Mouse (Mus musculus) small intestine, adult 2 months (tissue): ENCODE measurements around the gene Ccdc106. TPM values are rescaled to one million over a fixed set of nuclear protein-coding genes. Genes with fewer than 3 reads are reported as not detected.
"Not testable (repeated sequence)": the region's sequence is repeated elsewhere in the genome, so short reads cannot be mapped to it uniquely, and the experiment has no call there.

ENCODE experiments used
- H3K27ac ChIP-seq: fragments of 200-500 bp; 2 replicates; pipeline ENCODE4 v1.5.1; 2012; ENCODE audit warnings: low read depth, low read length, control low read depth, inconsistent platforms; ENCODE audit not compliant: insufficient read depth
- H3K27me3 ChIP-seq: fragments of 200-500 bp; 2 replicates; pipeline ENCODE4 v1.6.1; 2012; ENCODE audit warnings: mild to moderate bottlenecking, moderate library complexity, low read length, inconsistent platforms; ENCODE audit not compliant: control insufficient read depth, insufficient read depth
- H3K36me3 ChIP-seq: fragments of 200-500 bp; 2 replicates; pipeline ENCODE4 v1.6.1; 2012; ENCODE audit warnings: mild to moderate bottlenecking, low read length, control low read depth, inconsistent platforms; ENCODE audit not compliant: control insufficient read depth, insufficient read depth
- H3K4me1 ChIP-seq: fragments of 200-500 bp; 2 replicates; pipeline ENCODE4 v1.6.1; 2012; ENCODE audit warnings: low read length, inconsistent platforms, mixed read lengths; ENCODE audit not compliant: control insufficient read depth, insufficient read depth, insufficient read length
- H3K4me3 ChIP-seq: fragments of 200-500 bp; 2 replicates; pipeline ENCODE4 v1.5.1; 2012; ENCODE audit warnings: low read depth, mild to moderate bottlenecking, control low read depth, inconsistent platforms, low read length, moderate library complexity
- CTCF ChIP-seq: fragments of 200-500 bp; IDR thresholded peaks from 2 replicates; pipeline ENCODE4 v1.5.1; 2012; ENCODE audit warnings: low read depth, mild to moderate bottlenecking, control low read depth, inconsistent platforms, low read length, moderate library complexity, mixed read lengths; ENCODE audit not compliant: insufficient replicate concordance, insufficient read length; ENCODE audit errors: extremely low read depth
- POLR2A ChIP-seq: fragments of 200-500 bp; IDR thresholded peaks from 2 replicates; pipeline ENCODE4 v1.6.1; 2012; ENCODE audit warnings: low read depth, mild to moderate bottlenecking, control low read depth, inconsistent platforms, low read length, moderate library complexity
- WGBS: fragments of 180-500 bp; shearing (Covaris S2); methylation state at CpG from one replicate; pipeline ENCODE4 v1.1.7; 2018; 5-methylcytosine and 5-hydroxymethylcytosine counted together
- polyA plus RNA-seq: library from polyadenylated mRNA; depleted of rRNA; stranded (reverse); fragments of >200 nt; gene quantifications from 2 replicates; pipeline ENCODE4 v1.2.3, GENCODE M21; 2012

Ccdc106 gene
- polyA plus RNA-seq, 1 experiment = 0.81 TPM

DNA sequence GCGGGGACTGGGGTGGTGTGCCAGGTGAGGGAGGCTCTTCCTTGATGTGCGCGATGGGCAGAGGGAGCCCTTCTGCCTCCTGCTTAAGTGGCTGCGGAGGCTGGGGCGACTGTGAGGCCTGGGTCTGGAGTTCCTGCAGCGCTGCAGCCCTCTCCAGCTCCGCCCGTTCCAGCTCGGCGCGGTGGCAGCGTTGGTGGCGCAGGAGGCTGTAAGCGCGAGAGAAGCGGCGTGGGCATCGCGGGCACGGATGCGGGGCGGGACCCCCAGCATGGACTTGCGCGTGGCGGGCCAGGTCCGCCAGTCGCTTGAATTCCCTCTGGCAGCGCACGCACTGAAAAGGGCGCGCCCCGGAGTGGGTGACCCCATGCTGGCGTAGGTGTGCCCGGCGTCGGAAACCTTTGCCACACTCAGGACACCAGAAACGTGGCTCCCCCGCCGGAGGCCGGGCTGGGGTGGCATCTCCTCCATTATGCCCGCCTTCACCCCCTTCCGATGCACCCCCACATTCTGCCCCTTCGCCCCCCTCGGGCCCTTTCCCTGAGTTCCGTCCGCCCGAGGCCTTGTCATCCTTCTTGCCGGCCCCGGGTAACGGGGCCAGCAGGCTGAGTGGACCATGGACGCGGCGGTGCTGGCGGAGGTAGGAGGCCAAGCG is 26.9 kb upstream of the Ccdc106 start:
- peaks cover 9% of the 10 kb centered on the region; the same call in 1 of the 2 replicates for H3K4me1 ChIP-seq
- H3K27ac ChIP-seq = no peak overlapping the region
- 86% methylated on average over 53 of the region's 55 CpGs for WGBS
- TF ChIP-seq POLR2A = no peak
- TF ChIP-seq CTCF = no peak
- H3K4me3 ChIP-seq = no peak overlapping the region
- no peaks in the 10 kb centered on the region for H3K27me3 ChIP-seq
- peaks cover 11% of the 10 kb centered on the region; the same call in 1 of the 2 replicates for H3K36me3 ChIP-seq

DNA sequence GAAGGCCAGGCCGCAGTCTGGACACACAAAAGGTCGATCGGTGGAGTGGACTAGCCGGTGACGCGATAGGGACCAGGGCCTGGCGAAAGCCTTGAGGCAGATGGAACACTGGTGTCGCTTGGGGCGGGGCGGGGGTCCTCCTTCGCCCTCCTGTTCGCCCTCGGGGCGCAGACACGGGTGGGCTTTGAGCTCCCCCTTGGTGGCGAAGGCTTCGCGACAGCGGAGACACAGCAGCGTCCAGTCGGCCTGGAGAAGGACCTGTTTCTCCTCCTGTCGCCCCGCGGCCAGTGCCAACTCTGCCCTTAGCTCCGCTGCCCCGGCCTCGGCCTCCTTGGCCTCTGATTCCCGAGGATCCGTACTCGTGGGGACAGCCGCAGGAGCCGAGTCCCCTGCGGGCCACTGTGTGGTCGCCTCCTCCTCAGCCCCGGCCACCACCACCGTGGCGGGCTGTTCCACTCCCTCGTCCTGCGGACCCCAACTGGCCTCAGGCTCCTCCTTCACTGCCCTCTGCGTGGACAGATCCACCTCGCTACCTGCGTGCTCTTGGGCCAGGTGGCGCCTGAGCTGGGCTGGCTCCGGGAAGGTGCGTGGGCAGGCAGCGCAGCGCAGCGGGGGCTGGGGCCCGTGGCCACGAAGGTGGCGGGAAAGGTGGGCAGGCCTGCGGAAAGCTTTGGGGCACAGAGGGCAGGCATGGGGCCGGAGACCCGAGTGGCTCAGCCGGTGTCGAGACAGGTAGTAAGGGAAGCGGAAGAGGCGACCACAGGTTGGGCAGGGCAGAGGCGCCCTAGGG is 26.2 kb upstream of the Ccdc106 start:
- Histone ChIP-seq H3K27me3 (no peaks in the 10 kb centered on the region), H3K4me1 (peaks cover 9% of the 10 kb centered on the region; the same call in 1 of the 2 replicates), H3K36me3 (peaks cover 11% of the 10 kb centered on the region; the same call in 1 of the 2 replicates), H3K27ac (no peak overlapping the region), H3K4me3 (no peak overlapping the region)
- TF ChIP-seq POLR2A (no peak), CTCF (no peak)
- WGBS = 83% methylated on average over 59 of the region's 59 CpGs

DNA sequence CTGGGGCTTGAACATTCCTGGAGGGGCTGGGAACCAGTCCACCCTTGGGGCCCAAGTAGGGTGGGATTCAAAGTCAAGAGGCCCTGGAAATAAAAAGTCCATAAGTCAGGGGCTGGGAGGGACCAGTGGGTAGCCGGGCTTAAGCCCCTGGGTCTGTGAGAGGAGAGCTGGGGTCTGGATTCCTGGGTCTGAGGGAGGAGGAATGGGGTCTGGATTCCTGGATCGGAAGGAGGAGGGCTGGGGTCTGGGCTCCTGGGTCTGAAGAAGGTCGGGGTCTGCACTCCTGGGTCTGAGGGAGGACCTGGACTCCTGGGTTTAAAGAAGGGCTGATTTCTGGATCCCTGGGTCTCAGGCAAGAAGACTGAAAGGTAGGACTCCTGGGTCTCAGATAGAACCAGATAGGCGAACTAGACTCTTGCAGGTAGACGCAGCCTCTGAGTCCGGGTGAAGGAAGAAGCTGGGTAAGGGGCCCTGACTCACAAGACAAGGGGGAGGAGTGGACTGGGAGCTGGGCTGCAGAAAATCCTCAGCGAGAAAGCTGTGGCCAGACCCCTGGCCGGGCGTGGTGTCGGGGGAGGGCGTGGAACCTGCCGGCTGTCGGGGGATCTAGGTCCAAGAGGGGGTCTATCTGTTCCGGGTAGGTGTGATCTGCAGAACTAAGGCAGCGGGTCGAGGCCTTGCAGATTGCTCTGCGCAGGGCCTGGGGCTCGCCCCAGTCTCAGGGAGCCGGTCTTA is 24.9 kb upstream of the Ccdc106 start:
- peaks cover 11% of the 10 kb centered on the region; the same call in 1 of the 2 replicates for H3K36me3 ChIP-seq
- H3K4me1 ChIP-seq = peaks cover 9% of the 10 kb centered on the region; the same call in 1 of the 2 replicates
- H3K27ac ChIP-seq = no peak overlapping the region
- TF ChIP-seq CTCF = no peak
- no peak for TF ChIP-seq POLR2A
- peak overlapping the region; percentile 98 for H3K4me3 ChIP-seq
- no peaks in the 10 kb centered on the region for H3K27me3 ChIP-seq
- 8% methylated on average over 19 of the region's 19 CpGs for WGBS

DNA sequence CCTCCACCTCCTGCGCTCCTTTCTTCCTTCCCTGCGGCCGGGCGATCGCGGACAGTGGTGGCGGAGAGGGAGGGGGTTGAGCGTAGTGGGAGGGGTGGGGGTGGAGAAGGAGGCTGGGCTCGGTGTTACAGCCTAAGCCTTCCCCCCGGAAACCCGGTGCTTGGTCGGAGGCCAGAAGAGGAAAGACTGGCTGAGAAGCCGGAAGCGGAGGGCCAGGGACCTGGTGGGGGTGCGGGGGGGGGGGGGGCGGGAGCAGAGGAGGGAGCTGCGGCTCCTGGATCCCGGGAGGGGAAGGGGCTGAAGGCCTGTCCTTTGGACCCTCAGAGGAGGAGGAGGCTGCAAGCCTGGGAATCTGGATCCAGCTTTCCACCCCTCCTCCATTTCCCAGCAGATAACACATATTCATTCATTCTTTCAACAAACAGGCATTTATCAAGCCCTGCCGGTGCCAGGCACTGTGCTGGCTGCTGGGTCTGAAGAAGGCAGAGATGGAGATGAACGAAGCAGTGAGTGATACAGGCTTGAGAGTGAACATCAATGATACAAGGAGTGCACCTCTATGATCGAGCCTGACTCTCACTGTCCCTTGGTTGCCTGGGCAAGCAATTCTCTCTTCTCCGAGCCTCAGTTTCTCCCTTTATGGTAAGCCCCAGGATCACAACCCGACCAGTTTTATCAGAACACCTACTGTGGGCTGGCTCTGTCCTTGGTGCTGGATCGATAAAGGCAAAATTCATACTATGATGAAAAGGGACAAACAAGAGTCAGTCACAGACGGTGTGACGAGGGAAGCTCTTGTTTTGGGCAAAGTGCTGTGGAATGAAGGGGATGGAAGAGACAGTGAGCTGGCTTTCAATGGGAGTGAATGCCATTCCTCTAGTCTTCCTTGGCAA is 24.1 kb upstream of the Ccdc106 start, which contains the start of gene Zfp579:
TSS of gene Zfp579 (minus strand) at position 156 of the 893 bp plus-strand sequence.
- TF ChIP-seq POLR2A (no peak), CTCF (no peak)
- Histone ChIP-seq H3K27ac (0 out of 2 replicates have a peak within 1 kb of the TSS, but pooled peaks have one; percentile 3), H3K27me3 (no peaks in the 10 kb centered on the region), H3K4me3 (peak within 1 kb of the TSS; percentile 98), H3K4me1 (peaks cover 9% of the 10 kb centered on the region; the same call in 1 of the 2 replicates), H3K36me3 (peaks cover 11% of the 10 kb centered on the region; the same call in 1 of the 2 replicates)
- 3% methylated on average over 24 of the region's 26 CpGs for WGBS

DNA sequence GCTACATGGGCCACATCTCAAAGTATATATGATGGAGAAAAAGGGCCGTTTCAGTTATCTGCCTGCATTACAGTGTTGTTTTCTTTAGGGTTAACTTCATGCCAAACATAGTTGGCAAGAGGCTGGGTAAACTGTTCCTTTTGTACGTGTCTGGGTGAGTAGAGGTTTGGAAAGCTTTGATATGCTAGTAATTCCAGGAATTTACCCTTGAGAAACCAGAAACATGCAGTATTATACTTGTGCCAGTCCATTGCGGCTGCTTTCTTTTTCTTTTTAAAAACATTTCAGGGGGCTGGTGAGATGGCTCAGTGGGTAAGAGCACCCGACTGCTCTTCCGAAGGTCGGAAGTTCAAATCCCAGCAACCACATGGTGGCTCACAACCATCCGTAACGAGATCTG is 23.4 kb upstream of the Ccdc106 start:
- TF ChIP-seq POLR2A (no peak), CTCF (no peak)
- Histone ChIP-seq H3K27me3 (no peaks in the 10 kb centered on the region), H3K4me1 (peaks cover 9% of the 10 kb centered on the region; the same call in 1 of the 2 replicates), H3K27ac (no peak overlapping the region), H3K4me3 (no peak overlapping the region), H3K36me3 (peaks cover 11% of the 10 kb centered on the region; the same call in 1 of the 2 replicates)
- WGBS = 63% methylated on average over 8 of the region's 8 CpGs

DNA sequence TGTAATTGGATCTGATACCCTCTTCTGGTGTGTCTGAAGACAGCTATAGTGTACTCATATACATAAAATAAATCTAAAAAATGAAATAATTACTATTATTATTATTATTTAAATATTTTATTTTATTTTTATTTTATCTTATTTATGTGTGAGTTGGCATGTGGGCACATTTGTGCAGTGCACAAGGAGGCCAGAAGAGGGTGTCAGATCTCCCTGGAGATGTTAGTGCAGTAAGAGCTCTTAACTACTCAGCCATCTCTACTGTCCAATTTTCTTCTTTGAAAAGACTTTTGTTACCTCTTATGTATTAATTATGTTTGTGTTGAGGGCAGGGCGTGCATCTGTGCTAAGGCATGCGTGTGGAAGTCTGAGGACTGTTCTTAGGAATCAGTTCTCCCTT is 20.5 kb upstream of the Ccdc106 start:
- TF ChIP-seq CTCF = no peak
- TF ChIP-seq POLR2A = no peak
- no peaks in the 10 kb centered on the region for H3K36me3 ChIP-seq
- 63% methylated on average over 2 of the region's 2 CpGs for WGBS
- H3K4me1 ChIP-seq = peaks cover 9% of the 10 kb centered on the region; the same call in 1 of the 2 replicates
- H3K27me3 ChIP-seq = no peaks in the 10 kb centered on the region
- H3K4me3 ChIP-seq = no peak overlapping the region
- H3K27ac ChIP-seq = no peak overlapping the region

DNA sequence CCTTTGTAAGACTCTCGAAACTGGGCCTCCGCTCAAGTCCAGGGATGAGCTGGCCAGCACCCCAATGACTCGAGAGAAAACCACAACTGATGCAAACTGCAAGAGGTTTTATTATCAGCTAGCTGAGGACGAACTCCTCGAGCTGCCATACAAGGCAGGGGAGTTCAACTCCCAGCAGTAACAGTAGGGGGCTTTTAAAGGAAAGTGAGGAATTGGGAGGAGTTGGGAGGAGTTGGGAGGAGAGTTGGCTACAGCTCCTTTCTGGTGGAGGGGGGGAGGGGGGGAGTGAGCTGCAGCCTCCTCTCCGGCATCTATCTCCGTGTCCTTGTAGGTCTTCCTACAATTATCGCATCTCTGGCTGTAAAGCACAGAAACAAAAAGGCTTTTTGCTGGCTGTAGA is 17.5 kb upstream of the Ccdc106 start:
- H3K4me3 ChIP-seq, H3K27me3 ChIP-seq, H3K4me1 ChIP-seq, H3K36me3 ChIP-seq, H3K27ac ChIP-seq: not testable (repeated sequence)
- 76% methylated on average over 8 of the region's 8 CpGs for WGBS
